Mouse (Mus musculus) lung, adult 2 months (tissue): Measurements from ENCODE around the gene Urad. TPM values are rescaled to one million over a fixed set of nuclear protein-coding genes. Genes with fewer than 3 reads are reported as not detected.

Experiments used
- DNase-seq: peaks from one replicate; pipeline ENCODE4 v3.0.0; 2022
- H3K4me1 ChIP-seq: fragments of 200-500 bp; 2 replicates; pipeline ENCODE4 v1.6.1; 2011; ENCODE audit warnings: low read length; ENCODE audit not compliant: control insufficient read depth, insufficient read depth
- H3K4me3 ChIP-seq: fragments of 200-500 bp; replicated peaks from 2 replicates; pipeline ENCODE3; 2011; ENCODE audit warnings: low read depth, mild to moderate bottlenecking, control low read depth, low read length; ENCODE audit errors: extremely low read depth
- CTCF ChIP-seq: fragments of 200-500 bp; IDR thresholded peaks from 2 replicates; pipeline ENCODE4 v1.5.1; 2011; ENCODE audit warnings: mild to moderate bottlenecking, low read length, control low read depth; ENCODE audit not compliant: insufficient read depth
- POLR2A ChIP-seq: fragments of 200-500 bp; IDR thresholded peaks from 2 replicates; pipeline ENCODE4 v1.6.1; 2011; ENCODE audit warnings: low read depth, mild to moderate bottlenecking, control low read depth, low read length, borderline replicate concordance; ENCODE audit errors: extremely low read depth
- WGBS: fragments of 180-500 bp; shearing (Covaris S2); methylation state at CpG from one replicate; pipeline ENCODE4 v1.1.7; 2018; 5-methylcytosine and 5-hydroxymethylcytosine counted together
- polyA plus RNA-seq: library from polyadenylated mRNA; depleted of rRNA; stranded (reverse); fragments of >200 nt; gene quantifications from 2 replicates; pipeline ENCODE4 v1.2.3, GENCODE M21; 2012

Urad gene
- polyA plus RNA-seq, 1 experiment = not detected

GRCm38 (mm10) chr5:147354161-147354780 lies 32.0 kb upstream of the Urad start:
- no peak for DNase-seq
- Histone ChIP-seq H3K4me3 (no peak overlapping the region), H3K4me1 (no peaks in the 10 kb centered on the region)
- TF ChIP-seq CTCF (no peak), POLR2A (no peak)
- 63% methylated on average over 17 of the region's 17 CpGs for WGBS

- no peak for DNase-seq
- no peak overlapping the region for H3K4me3 ChIP-seq
Observed at GRCm38 (mm10) chr5:147351931-147352330, 29.7 kb upstream of the Urad start.

GRCm38 (mm10) chr5:147345981-147346380 lies 23.7 kb upstream of the Urad start:
- Histone ChIP-seq H3K4me1 (no peaks in the 10 kb centered on the region), H3K4me3 (no peak overlapping the region)
- WGBS = 44% methylated on average over 1 of the region's 1 CpGs
- TF ChIP-seq CTCF = no peak
- no peak for TF ChIP-seq POLR2A
- no peak for DNase-seq

More at GRCm38 (mm10) chr5:147351931-147352330, 29.7 kb upstream of the Urad start:
- 81% methylated on average over 8 of the region's 8 CpGs for WGBS
- TF ChIP-seq CTCF = no peak
- TF ChIP-seq POLR2A = no peak
- H3K4me1 ChIP-seq = no peaks in the 10 kb centered on the region

- DNase-seq = no peak
- Histone ChIP-seq H3K4me1 (no peaks in the 10 kb centered on the region), H3K4me3 (no peak overlapping the region)
- no peak for TF ChIP-seq CTCF
- no peak for TF ChIP-seq POLR2A
- 73% methylated on average over 10 of the region's 10 CpGs for WGBS
Observed at GRCm38 (mm10) chr5:147343904-147344303, 21.7 kb upstream of the Urad start.

GRCm38 (mm10) chr5:147342901-147343300 lies 20.7 kb upstream of the Urad start:
- no peak overlapping the region for H3K4me3 ChIP-seq
- H3K4me1 ChIP-seq = no peaks in the 10 kb centered on the region
- no peak for DNase-seq
- 89% methylated on average over 6 of the region's 6 CpGs for WGBS
- TF ChIP-seq CTCF (no peak), POLR2A (no peak)

- H3K4me3 ChIP-seq = no peak overlapping the region
- no peak for DNase-seq
- TF ChIP-seq CTCF = no peak
- no peak for TF ChIP-seq POLR2A
- no peaks in the 10 kb centered on the region for H3K4me1 ChIP-seq
- WGBS = 24% methylated on average over 13 of the region's 13 CpGs
Observed at GRCm38 (mm10) chr5:147340741-147341414, 18.6 kb upstream of the Urad start.

GRCm38 (mm10) chr5:147339560-147339959 lies 17.3 kb upstream of the Urad start:
- H3K4me1 ChIP-seq = no peaks in the 10 kb centered on the region
- H3K4me3 ChIP-seq = no peak overlapping the region
- 68% methylated on average over 11 of the region's 11 CpGs for WGBS
- no peak for DNase-seq
- TF ChIP-seq POLR2A = no peak
- TF ChIP-seq CTCF = no peak

GRCm38 (mm10) chr5:147338967-147339366 lies 16.7 kb upstream of the Urad start:
- WGBS = 60% methylated on average over 9 of the region's 9 CpGs
- Histone ChIP-seq H3K4me3 (no peak overlapping the region), H3K4me1 (no peaks in the 10 kb centered on the region)
- no peak for DNase-seq
- TF ChIP-seq CTCF (no peak), POLR2A (no peak)

GRCm38 (mm10) chr5:147332711-147333110 lies 10.5 kb upstream of the Urad start:
- DNase-seq = no peak
- 21% methylated on average over 7 of the region's 7 CpGs for WGBS
- Histone ChIP-seq H3K4me1 (no peaks in the 10 kb centered on the region), H3K4me3 (no peak overlapping the region)
- no peak for TF ChIP-seq POLR2A
- TF ChIP-seq CTCF = no peak

GRCm38 (mm10) chr5:147331547-147331946 lies 9.3 kb upstream of the Urad start:
- Histone ChIP-seq H3K4me3 (no peak overlapping the region), H3K4me1 (no peaks in the 10 kb centered on the region)
- DNase-seq = no peak
- peak; percentile 55 for TF ChIP-seq CTCF
- no peak for TF ChIP-seq POLR2A
- WGBS = 45% methylated on average over 2 of the region's 2 CpGs
